Mouse (Mus musculus): ENCODE measurements around the gene 4933428G20Rik.

Gene 4933428G20Rik

DNA sequence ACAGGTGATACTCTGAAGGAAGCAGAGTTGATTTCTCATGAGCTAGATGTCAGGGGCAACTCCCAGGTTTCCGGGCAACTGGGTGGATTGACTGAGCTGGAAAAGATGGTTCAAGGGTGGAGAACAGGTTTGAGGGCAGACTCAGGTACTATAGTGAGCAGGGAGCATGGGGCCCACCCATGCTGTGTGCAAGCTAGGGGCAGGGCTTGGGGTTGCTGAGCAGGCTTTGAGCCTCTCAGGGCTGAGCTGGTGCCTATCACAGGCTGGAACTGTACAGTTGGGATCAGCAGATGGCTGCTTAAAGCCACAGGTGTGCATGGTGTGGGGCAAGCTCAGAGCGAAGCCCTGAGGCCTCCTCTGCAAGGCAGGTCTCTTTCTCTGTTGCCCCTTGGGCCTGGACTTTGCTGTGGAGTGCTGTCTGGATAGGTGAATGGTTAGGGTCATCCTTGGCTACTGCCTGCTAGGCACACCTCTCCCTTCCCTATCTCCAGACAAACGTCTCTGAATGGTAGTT is 38.8 kb downstream of the 4933428G20Rik start:
- DNase-seq = no peak

DNA sequence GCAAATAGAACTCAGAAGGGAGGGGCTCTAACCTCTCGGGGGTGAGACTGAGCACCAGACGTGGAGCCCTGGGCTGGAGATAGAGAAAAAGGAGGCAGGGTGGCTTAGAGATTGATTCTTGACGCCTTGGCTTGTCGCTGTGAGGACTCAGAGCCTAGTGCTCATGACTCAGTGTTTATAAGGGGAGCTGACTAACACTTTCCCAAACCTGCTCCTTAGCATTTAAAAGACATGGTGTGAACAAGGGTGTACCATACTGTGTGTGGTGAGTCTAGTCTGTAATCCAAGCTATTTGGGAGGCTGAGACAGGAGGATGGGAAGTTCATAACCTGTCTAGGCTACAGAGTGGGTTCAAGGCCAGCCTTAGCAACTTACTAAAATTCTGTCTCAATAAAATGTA is 43.0 kb downstream of the 4933428G20Rik start:
- DNase-seq = no peak

DNA sequence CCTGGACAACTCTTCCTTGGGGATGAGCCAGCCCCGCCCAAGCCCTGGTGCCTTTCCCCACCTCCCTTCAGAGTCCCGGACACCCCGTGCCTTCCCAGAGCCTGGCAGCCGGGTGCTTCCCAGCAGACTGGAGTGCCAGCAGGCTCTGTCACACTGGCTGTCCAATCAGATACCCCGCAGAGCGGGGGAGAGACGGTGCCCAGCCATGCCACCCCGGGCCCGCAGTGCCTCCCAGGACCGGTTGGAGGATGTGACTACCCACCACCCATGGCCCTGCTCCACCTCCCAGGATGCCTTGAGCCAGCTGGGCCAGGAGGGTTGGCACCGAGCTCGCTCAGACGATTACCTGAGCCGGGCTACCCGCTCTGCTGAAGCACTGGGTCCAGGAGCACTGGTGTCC is 48.5 kb downstream of the 4933428G20Rik start:
- DNase-seq = no peak

DNA sequence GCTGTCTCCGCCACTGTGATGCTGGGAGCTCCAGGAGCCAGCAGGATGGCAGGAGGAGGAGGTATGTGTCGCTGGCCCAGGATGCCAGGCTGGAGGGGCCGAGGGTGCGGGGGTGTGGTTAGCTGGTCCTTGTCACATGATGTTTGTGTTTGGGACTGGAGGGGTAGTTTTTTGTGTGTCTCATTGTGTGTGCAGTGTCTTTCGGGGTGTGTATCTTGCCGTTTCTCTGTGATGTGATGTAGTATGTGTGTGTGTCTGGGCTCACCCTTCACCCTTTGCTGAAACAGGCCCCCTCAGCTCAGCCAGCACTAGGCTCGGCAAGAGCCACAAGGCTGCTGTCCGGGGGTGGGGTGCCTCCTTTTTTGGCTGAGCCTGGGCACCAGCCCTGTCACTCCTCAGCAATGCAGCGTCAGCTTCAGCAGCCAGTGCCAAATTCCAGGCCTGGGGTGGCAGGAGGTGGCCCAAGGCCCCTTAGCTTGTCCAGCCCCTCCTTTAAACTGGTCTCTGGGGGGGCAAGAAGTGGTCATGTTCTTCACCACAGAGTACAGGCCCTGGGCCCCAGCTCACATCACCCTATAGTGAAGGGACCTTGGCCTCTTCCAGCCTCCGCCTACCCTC is 49.7 kb downstream of the 4933428G20Rik start:
- no peak for DNase-seq

DNA sequence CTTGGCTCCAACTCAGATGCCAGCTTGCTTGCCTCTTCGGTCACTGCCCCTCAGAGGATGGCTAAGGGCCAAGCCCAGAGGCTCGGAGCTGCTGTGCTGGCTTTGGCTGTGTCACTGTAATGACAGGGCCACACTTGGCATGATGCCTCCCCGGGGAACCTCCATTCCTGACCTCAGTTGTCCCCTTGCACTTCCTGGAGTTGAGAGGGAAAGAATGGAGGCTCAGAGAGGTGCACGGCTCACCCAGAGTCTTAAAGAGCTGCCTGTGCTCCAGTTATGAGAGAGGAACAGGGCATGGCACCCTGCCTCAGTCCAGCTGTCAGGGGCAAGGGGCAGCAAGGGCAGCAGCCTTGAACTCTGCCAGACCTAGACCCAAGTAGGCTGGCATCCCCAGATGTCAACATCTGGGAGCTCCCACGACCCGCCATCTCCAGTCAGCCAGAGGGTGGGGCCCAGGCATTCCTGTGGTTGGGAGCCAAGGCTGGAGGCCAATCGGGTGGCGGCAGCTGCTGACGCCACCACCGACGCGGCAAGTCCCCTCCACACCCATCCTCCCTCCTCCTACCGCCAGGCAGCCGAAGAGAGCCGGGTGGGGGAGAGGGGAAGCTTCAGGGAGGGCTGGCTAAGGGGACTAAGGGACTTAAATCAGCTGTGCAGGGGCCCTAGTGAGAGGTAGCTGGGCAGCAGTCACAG is 50.4 kb downstream of the 4933428G20Rik start:
- DNase-seq = peak; percentile 78 to 86

DNA sequence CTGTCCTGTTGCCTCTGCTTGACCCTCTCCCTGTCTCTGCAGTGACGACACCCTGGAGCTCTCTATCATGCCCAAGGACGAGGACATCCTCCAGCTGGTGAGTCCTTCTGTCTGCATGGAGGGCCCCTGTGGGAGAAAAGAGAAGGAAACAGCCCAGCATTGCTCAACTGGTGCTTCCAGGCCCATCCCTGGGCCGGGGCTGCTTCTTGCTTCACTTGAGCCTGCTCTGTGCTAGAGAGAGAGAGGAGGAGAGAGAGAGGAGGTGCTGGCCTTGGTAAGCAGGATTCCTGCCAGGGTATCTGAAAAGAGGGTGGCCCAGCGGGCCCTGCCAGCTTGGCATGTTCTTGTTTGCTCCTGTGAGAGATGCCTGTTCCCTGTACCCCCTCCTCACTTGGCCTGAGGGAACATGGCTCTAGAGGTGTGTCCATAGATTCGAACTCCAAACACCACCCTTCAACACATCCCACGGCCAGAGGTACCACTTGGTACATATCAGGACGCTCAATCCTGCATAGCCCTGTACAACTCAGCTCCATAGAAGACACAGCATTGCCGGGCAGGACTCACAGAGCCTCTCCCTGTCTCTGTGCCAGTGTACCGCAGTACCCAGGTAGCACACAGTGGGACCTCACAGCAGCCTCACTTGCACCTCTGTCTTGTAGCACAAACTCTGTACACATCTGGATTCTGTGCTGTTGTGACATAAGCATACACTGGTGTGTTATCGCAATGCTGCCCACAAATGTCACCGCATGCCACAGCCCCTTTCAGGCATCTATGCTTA is 51.3 kb downstream of the 4933428G20Rik start:
- DNase-seq = no peak

DNA sequence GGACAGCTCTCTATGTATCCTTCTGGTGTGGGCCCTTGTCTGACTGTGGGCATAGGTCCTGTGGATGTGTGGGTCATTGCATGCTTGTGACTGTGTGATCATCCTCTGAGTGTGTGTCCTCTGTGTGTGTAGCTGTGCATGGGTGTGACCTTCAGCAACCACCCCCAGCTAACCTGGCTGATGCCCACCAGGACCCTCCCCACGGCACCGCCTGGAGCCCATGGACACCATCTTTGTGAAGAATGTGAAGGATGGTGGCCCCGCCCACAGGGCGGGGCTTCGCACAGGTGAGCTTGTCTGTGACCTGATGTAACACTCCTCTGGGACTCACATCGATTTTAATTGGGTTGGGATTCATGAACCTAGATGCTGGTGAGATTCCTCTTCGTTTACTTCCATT is 52.2 kb downstream of the 4933428G20Rik start:
- DNase-seq = no peak

DNA sequence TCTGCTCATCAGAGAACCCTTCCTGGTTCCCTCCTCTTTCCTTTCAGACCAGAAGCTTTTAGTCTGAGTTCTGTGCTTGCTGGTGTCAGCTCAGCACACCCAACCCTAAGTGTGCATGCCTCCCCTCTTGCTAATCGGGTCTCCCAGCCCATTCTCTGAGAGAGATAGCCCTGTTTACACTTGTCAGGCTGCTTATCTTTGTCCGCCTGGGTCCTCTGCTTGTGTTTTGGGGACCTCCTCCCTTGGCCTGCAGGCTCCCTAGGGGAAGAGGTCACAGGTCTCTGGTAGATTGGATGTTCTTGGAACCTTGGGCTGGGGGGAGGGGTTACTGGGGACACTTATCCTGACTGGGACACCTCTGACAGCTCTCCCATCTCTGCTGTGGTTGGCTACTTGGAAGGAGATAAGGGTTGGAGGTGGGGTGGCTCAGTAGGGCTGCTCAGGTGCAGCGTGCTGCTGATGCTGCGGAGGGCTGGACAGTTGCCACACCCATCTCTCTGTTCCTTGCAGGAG is 54.1 kb downstream of the 4933428G20Rik start:
- DNase-seq = no peak

DNA sequence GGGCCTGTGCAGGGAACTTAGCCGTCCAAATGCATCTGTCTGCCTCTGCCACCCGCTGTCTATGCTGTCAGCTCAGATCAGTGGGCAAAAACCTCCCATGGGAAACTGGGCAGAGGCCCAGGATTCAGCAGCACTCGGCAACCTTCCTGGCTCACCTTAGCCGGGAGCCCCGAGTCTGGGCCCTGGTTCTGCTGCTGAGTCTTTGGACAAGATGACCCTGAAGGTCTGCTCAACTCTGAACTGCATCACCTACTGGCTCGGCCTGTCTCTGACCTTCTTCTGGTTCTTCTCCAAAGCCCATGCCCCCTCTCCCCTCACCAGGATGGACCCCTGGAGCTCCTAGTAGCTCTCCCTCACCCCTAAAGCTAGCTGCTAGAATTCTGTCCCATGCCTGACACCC is 54.5 kb downstream of the 4933428G20Rik start:
- no peak for DNase-seq

DNA sequence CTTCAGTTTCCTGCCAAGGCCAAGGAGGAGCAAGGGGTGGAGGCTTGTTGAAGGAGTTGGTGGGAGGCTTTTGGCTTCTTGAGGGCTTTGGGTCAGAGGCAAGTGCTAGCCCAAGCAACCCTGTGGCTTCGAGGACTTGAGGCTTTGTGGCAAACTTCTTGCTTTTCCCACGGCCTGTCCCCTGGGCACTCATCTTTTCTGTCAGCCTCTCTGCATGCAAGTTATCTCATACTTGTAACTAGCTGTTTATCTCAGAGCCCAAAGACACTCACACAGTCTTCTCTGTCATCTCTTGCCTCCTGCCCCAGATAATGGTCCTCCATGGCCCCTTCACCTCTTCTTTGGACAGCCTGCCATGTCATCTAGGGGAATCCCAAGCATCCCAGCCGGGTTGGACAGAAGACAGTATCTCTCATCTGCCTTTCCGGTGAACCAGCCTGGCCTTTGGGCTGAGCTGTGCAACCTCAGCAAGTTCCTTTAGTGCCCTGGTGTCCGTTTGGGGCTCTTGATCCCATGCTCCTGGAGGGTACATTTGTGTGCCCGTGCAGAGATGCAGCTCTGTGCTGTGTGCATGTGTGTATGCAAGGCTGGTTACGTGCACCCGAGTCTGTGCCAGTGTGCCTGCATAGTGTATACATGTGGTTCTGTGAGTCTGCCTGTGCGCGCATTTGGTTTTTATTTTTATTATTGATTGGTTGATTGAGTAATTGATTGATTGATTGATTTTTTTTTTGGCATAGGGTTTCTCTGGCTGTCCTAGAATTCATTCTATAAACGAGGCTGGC is 57.1 kb downstream of the 4933428G20Rik start:
- no peak for DNase-seq

DNA sequence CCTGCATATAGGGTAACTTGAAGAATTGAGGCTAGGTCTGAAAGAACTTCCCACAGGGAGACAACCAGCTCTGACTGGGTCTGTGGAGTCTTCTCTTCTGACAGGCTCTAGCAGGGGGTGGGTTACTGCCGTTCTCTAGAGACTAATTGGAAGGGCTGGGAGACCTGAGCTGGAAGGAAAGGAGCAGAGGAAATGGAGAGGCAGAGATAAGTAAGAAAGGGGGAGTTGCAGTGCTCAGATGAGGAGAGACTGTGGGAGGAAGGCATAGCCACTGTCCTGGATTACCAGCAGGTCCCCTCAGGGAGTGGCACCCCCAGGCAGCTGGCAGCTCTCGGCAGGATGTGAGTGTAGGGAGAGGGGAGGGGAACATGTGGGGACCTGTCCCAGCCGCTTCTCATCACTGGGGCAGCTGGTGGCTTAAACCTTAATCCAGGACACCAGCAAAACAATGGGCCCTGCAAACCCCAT is 58.4 kb downstream of the 4933428G20Rik start:
- DNase-seq = peak in 1 of 2 experiments; percentile 38

DNA sequence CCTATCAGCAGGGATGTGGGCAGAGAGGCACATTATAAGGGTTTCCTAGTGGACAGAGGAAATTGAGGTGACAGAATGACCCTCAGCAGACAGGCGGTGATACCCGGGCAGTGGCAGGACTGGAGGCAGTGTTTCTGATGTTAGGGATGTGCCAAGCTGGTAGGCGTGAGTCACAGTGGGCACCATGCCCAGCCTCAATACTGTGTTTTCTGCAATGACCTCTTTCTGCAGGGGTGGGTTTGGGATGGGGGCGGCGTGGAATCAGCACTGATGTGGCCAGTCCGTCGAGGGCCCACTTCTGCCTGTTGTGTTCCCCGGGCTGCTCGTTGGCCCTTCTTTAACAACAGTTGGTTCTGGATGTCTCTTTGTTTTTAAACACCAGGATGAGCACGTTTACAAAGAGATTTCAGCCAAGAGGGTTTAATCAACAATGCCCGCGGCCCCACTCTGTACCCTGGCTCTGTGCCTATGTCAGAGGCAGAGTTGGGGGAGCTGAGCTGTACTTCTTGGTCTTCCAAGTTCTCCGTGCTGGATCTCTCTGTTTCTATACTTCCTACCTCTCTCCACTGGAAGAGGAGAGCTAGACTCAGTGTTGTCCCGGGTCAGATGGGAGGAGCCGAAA is 59.0 kb downstream of the 4933428G20Rik start:
- DNase-seq = peak in 1 of 2 experiments; percentile 39
